Mouse (Mus musculus): ENCODE data around the gene Gm10681. TPM values are rescaled to one million over a fixed set of nuclear protein-coding genes. Genes with fewer than 3 reads are reported as not detected.

Gm10681 gene
- not detected in 2 replicates for polyA plus RNA-seq (2015; fragmentation: Nextera tagmentation; extraction: Ambion mirVana)

DNA sequence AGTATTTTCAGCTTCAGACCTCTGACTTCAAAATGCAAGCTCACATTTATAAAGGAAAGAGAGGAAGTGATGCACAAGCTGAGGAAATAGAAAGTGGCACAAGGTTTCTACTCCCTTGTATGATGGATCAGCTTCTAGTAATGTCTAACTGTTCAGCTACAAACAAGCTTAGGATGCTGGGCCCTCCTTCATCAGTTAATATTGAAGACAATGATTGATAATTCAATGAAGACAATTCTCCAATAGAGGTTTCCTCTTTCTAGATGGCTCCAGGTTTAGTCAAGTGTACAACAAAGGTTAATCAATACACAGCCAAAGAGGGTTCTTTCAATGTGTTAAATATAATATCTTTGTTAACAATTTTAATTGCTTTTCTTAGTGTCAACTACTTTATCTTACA, at the start of gene Gm10681:
Gm10681 (minus strand) TSS at position 101 of the 400 bp plus-strand sequence.

DNA sequence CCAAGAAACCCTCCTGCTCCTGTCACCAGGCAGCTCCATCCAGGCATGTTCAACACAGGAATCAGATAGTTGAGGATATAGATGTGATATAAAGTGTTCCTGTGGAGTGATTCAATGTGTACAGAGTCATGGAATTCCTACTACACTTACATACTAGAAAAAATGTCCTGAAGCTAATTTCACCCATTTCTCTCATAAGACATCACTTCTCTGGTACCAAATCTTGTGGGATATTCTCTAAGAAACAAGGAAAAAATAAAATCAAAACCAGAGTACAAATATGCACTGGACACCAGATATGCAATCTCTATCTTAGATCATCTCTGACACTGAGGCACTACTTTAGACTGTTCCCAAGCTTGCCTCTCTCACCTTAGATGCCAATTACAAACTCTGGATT, 41.5 kb upstream of the Gm10681 start, which contains the start of gene Hsd3b5:
Hsd3b5 (minus strand) TSS at position 101 of the 400 bp plus-strand sequence.

DNA sequence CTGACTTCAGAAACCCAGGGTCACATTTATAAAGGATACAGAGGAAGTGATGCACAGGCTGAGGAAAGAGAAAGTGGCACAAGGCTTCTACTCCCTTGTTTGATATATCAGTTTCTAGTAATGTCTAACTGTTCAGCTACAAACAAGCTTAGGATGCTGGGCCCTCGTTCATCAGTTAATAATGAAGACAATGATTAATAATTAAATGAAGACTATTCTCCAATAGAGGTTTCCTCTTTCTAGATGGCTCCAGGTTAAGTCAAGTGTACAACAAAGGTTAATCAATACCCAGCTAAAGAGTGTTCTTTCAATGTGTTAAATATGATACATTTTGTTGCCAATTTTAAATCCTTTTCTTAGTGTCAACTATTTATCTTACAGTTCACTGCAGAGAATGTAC, 78.2 kb downstream of the Gm10681 start, which contains the start of gene Hsd3b4:
Hsd3b4 (minus strand) TSS at position 101 of the 400 bp plus-strand sequence.

Other genes with a start within 250 kb of the Gm10681 start
- gene Phgdh, start 248.8 kb downstream of the Gm10681 start, polyA plus RNA-seq (2015; fragmentation: Nextera tagmentation; extraction: Ambion mirVana): 246 and 274 TPM in 2 replicates
- 17.8 and 19.0 TPM in 2 replicates for gene Zfp697, start 206.3 kb downstream of the Gm10681 start, polyA plus RNA-seq (2015; fragmentation: Nextera tagmentation; extraction: Ambion mirVana)
- gene Gm4450, start 131.7 kb downstream of the Gm10681 start, polyA plus RNA-seq (2015; fragmentation: Nextera tagmentation; extraction: Ambion mirVana): not detected in 2 replicates
- not detected in 2 replicates for gene Hsd3b4, start 78.3 kb downstream of the Gm10681 start, polyA plus RNA-seq (2015; fragmentation: Nextera tagmentation; extraction: Ambion mirVana)
- gene Hsd3b5, start 41.4 kb upstream of the Gm10681 start, polyA plus RNA-seq (2015; fragmentation: Nextera tagmentation; extraction: Ambion mirVana): not detected in 2 replicates
- gene Hsd3b2, start 135.7 kb upstream of the Gm10681 start, polyA plus RNA-seq (2015; fragmentation: Nextera tagmentation; extraction: Ambion mirVana): 0.06 and 0.17 TPM in 2 replicates
- 0.08 and 0.10 TPM in 2 replicates for gene Hsd3b3, start 174.3 kb upstream of the Gm10681 start, polyA plus RNA-seq (2015; fragmentation: Nextera tagmentation; extraction: Ambion mirVana)
- 0.09 TPM in 1 of 2 replicates, not detected in the other for gene Hsd3b6, start 225.6 kb upstream of the Gm10681 start, polyA plus RNA-seq (2015; fragmentation: Nextera tagmentation; extraction: Ambion mirVana)